Mouse (Mus musculus): ENCODE results near the gene Col15a1.

GRCm38 (mm10) chr4:47186514-47186913, 21.4 kb upstream of the Col15a1 start:
- TF ChIP-seq USF1 (IDR thresholded peaks at IDR 0.05; ENCODE audit: low read depth) (no peak), POLR2A (IDR thresholded peaks at IDR 0.05; ENCODE audit: insufficient read length, low read depth) (no peak), REST (IDR thresholded peaks at IDR 0.05; ENCODE audit: insufficient read depth, insufficient read length) (no peak), CEBPB (IDR thresholded peaks at IDR 0.05; ENCODE audit: insufficient read depth, poor library complexity, severe bottlenecking) (no peak), POLR2AphosphoS2 (IDR thresholded peaks at IDR 0.05; ENCODE audit: insufficient read length, low read depth) (no peak), E2F4 (IDR thresholded peaks at IDR 0.05; ENCODE audit: insufficient read depth) (no peak), MYOG (IDR thresholded peaks at IDR 0.05; ENCODE audit: control insufficient read depth in 1 of 3, insufficient read depth in 1 of 3, insufficient read length in 2 of 3, low read depth in 2 of 3) (no peak), MAX (IDR thresholded peaks at IDR 0.05; ENCODE audit: low read depth) (no peak), TCF12 (IDR thresholded peaks at IDR 0.05; ENCODE audit: insufficient read depth, poor library complexity, severe bottlenecking) (no peak), MYOD1 (IDR thresholded peaks at IDR 0.05; ENCODE audit: control insufficient read depth in 1 of 3, insufficient read length in 2 of 3, low read depth in 2 of 3) (no peak), TCF3 (IDR thresholded peaks at IDR 0.05; ENCODE audit: insufficient read length, low read depth) (no peak)

Measured in myocyte (in vitro differentiated cells).